Mouse (Mus musculus) B cell, adult 2 months (primary cell): ENCODE data around the gene Frmd5.
"Not testable (repeated sequence)": the region's sequence is repeated elsewhere in the genome, so short reads cannot be mapped to it uniquely, and the experiment has no call there.

Source experiments
- DNase-seq, 2 experiments: peaks; one replicate each; pipeline ENCODE4 v3.0.0; 2022

Gene Frmd5

DNA sequence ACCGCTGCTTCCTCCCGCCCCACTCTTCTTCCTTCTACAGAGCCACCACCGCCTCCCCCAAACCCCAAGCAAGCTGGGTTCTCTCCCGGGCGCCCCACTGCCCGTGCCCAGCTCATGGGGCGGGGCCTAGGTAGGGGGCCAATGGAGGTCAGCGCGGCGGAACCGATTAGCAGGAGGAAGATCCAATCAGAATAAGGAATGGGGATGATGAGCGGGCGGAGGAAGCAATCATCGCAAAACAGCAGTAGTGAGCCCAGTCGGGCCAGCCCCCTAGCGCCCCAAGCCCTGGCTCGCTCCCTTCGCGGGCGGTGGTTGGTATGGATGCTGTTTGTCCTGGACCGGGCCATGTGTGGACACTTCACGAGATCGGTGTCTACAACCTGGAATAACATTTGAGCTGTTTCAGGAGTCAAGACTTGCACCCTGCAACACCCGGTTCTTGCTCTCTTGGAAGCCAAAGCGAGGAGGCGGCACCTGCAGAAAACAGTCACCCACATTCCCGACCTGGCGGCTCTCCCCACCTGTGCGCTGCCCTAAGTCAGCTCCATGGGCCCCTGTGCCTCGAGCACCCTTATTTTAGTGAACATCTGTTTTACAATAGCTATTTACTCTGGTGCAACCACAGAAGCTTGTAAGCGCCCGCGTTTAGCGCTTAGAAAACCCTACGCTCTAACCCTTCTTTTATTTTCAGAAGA lies at the start of gene Frmd5:
Gene Frmd5 (minus strand): TSS at position 129 of the 695 bp plus-strand sequence.
- DNase-seq, result peak; percentile 67 to 69

DNA sequence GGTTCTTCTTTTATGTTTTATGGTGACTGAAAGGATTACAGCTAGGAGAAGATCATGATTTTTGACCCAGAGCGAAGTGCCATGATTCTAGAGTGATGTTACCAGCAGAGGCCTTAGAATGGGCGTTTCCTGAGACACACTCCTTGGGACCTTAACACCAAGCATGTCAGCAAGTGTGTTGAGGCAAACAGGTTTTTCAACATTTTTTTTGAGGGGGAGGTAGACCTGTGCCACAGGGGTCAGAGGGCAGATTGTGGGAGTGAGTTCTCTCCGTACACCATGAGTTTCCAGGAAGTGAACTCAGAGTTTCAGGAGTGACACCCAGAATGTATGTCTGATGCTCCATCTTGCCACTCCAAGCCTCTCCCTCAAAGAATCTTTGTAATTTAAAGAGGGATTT lies 47.1 kb upstream of the Frmd5 start:
- DNase-seq, result no peak

DNA sequence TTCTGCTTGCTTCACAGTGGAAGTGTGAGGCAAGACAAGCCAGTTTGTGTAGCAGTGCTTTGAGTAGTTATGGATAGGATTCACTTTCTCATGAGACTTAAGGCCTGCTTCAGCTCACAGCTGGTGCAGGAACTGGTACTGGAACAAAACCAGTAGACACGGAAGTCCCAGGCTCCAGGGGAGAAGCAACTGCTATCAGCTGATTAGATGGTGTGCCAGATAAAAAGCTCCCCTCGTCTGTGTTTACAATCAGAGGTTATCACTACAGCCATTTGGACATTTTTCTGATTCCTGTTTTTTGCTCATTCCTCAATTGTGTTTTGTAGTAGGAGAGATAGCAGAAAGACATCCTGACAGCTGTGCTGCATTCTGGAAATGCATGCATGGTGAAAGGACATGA lies 45.2 kb upstream of the Frmd5 start:
- no peak for DNase-seq

DNA sequence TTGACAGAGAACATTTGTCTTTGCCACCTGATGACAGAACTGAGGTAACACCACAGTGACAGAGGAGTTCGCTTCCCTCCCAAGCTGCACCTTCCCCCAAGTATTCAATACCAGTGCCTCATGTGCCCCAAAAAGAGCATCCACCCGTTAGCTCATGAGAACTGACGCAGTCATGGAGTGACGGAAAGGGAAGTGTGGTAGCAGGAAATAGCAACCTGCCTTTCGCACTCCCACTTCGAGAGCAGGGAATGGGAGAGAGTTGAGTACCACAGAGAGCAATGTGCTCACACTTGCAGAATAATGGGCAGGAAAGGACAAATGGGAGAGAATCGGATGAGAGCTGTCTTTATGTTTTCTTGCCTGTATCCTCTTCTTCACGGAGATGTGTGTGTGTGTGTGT lies 39.2 kb upstream of the Frmd5 start:
- DNase-seq, result no peak

DNA sequence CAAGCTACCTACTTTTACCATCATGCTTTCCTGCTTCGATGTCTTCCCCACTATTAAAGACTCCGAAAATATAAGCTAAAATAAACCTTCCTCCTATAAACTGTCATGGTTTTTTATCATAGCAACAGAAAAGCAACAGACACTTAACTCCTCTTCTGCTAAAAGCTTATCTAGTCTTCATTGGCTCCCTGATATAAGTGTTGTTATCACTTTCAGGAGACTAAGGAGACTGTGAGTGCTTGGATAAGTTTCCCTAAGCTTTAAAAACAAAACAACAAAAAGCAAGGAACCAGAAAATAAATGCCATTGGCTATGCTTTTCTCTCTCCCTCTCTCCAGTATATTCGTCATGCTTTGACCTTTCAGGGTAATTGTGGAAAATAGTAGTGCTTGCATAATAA lies 35.4 kb upstream of the Frmd5 start:
- no peak for DNase-seq

DNA sequence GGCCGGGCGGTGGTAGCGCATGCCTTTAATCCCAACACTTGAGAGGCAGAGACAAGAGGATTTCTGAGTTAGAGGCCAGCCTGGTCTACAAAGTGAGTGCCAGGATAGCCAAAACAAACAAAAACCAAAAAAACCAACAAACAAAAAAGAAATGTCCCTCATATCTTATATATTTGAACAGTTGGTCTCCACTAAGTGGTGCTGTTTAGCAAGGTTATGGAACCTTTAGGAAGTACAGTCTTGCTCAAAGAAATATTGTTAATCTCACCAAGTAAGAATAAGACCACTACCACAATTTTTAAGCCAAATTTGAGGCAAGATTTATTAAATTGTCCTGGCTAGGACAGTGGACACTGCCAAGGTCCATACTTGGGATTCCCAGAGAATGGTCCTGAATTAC lies 34.6 kb upstream of the Frmd5 start:
- no peak for DNase-seq

DNA sequence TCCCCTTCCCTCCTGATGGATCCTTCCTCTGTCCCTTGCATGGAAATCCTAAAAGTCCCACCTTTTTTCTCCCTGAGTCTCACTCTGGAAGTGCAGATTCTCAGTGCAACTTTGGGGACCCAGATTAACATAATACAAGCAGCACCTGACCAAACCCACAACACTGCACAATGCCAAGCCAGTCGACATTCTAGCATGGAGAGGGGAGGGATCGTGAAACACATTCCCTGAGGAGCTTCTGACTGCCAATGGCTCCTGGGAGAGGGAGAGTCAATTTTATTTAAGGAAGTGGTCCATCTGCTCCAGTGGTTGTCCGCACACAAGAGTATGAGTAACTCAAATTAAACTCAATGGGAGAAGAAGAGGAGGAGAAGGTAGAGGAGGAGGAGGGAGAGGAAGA lies 28.0 kb upstream of the Frmd5 start:
- no peak for DNase-seq

DNA sequence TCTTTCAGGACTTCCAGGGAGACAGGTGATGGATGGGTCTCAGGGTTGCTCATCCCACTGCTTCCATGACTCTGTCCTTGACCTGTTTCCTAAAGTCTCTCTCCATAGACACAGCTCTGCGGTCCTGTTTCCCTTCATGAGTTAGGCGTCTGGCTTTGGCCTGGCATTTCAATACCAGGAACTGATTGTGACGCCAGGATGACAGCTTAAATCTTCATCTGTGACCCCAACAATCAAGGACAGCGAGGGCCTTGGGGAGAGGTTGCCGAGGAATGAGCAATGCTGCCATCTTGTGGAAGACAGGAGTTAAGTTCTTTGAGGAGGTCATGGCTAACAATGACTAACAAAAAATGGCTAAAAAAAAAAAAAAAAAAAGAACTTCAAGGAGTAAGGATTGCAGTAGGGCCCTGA lies 25.6 kb upstream of the Frmd5 start:
- peak; percentile 41 to 44 for DNase-seq

DNA sequence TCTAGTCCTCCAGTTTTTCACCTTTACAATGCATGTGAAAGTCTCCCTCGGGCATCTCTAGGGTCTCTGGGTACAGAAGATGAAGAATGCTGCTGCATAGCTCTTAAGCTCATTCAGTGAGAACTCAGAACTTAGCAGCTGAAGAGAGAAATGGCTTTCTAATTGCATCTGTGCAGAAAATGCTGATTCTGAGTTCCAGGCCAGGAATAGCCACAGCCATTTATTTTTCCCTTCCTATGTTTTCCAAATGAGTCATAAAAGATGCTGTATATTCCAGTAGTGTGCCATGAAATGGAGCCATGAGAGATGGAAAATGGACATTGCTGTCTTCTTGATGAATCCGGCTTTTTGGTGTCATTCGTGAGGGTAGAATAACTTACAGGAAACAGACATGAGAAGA lies 21.5 kb upstream of the Frmd5 start:
- DNase-seq, result no peak

DNA sequence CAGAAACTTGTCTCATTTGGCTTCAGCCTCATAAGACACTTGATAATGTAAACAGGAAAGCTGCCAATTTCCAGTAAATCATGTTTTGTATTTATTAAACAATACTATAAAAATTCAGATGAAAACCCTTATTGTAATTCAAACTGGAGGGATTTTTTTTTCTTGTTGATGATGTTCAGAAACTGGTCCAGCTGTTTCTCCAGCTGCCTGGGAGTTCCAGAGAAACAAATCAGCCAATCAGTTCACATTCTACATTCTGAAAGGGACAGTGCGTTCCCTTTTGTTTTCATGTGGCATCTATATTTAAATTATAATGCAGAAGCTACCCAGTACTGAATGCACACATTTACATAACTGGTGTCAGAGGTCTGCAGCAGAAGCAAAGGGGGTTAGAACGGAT lies 19.3 kb upstream of the Frmd5 start:
- DNase-seq, result no peak

DNA sequence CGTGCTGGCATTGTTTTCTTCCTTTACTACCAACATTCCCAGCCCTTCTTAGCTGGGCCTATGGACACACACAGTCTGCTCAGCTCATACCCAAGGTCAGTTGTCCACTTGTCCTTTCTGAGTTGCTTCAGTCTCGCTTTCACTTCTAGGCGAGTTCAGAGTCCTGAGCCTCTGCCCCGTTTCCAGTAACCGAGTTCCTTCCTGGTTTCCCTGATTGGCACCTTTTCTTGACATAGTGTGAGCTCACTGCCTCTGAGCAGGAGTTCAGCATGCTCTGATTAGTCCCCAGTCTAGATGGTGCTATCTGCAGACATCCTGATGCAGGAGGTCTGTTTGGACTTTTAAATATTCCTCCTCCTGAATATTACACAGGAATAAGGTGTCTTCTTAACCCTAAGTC lies 17.8 kb upstream of the Frmd5 start:
- DNase-seq, result no peak

DNA sequence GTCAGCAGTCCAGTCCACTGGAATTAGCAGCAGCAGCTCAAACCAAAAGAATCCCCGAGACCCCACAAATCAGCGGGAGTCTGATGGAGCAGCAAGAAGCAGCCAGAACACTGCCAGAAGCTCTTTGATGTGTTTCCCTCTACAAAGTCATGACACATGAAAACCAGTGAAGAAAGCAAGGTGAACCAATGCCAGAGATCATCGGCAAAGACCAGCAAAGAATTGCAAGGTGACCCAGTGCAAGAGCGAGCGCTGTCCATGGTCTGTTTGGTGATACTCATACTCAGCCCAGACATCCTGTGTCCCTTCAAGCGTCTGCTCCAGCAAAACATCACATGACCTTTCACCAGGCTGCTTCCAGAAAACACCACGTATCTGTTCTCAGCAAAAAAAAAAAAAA lies 14.9 kb upstream of the Frmd5 start:
- no peak for DNase-seq

DNA sequence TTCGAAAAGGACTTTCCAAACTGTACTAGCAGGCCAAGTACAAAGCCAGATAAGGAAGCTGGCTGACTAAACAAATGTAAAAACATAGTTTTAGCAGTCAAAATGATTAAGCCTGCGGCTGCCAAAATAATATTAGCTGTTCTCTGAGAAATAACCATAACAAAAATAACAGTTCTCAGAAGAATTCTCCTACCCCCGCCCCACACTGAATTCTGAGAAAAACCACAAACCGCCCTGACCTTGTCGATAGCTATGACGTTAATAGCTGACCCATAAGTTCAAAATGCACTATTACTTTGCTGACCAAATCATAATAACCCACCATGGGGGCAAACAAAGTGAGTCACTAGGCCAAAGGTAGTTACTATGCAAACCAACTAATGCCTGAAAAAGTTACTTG lies 4.0 kb upstream of the Frmd5 start:
- DNase-seq, result not testable (repeated sequence)

DNA sequence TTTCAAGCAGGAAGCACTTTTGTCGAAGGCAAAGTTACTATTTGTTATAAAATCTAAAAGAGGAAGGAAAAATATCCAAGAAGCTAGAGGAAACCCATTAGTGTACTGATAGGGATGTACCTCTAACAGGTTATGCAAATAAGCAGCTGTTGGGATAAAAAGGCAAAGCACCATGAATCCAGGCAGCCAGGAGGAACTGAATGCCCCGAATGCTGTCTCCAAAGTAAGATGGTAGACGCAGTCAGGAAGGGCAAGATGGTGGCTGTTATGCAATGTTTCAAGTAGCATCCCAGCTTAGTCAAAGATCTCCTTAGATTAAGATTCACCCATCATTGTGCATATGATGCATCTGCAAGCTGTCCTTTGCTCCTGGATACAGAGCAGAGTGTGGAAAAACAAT lies 2.2 kb upstream of the Frmd5 start:
- no peak for DNase-seq

DNA sequence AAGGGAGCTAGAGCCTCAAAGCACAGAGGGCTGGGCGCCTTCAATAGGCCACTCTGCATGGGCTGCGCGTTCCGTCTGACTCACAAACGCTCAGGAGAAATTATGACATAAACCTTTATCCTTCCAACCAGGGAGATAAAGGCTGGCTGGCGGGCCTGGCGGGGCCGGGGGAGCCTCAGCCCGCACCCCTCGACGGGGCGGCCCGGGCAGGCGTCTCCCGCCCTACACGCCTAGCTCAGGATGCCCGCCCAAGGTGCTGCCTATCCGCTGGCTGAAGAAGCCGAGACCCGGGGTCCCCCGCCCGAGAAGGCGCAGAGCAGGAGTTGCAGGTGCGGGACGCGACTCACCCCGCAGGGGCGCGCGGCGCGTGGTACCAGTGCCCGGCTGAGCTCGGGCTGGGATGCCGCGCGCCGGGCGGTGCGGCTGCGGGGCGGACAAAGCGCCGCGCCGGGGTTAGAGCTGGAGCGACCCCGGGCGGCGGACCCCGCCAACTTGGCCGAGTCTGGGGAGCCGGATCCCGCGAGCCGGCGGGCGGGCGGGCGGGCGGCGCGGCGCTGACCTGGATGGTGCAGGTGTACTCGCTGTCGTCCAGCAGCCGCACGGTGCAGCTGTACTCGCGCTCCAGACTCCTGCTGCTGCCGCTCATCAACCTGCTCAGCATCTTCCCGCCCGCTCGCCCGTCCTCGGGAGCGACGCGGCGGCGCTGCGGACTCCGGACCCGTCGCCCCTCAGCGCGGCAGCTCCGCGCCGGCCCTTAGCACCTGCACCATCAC lies 530 bp downstream of the Frmd5 start:
- DNase-seq, result peak; percentile 16 to 28

DNA sequence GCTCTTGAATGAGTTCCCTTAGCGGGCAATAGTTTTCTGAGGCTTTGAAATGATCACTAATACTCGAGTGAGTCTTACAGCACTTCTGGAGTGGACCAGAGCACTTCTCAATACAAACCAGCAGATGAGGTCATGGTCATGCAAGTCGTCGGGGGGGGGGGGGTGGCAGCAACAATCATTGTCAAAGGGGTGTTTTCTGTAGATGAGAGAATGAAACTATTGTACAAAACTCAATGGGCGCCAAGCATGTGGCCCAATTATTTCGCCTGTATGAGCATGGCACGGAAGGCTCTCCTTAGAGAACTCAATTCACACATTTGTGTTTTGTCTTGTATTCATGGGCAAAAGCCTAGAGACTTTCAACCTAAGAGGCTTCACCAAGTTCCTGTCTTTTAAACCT lies 7.8 kb downstream of the Frmd5 start:
- DNase-seq, result no peak

DNA sequence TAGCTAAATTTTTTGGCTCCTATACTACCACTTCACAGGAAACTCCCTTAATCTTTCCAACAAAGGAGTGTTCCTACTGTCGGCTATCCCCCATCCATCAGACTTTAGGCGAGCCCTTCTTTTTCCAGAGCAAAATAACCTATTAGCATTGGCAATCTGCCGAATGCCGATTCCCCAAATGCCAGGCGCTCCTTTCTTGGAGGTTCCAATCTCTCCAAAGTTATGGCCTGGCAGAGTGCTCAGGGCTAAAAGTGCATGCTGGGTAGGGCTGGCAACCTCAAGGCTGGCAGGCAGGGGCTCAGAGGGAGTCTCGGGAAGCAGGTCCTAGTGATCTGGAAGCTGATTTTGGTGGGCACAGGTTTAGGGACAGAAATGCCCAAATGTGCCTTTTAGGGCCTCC lies 10.9 kb downstream of the Frmd5 start:
- DNase-seq, result no peak

DNA sequence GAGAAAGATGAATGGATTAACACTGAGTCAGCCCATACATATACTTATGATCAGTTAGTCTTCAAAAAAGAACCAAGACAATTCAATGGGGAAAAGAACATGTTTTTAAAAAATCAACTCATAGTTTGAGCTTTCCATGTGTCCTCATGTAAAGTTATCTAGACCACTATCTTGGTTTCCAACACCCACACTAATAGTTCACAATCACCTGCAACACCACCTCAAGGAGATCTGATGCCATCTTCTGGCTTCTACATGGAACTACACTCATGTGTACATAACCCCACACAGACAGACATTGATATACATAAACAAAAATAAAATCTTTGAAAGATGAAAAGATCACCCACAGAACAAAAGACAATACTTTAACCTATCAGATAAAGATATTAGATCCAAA lies 17.1 kb downstream of the Frmd5 start:
- no peak for DNase-seq

DNA sequence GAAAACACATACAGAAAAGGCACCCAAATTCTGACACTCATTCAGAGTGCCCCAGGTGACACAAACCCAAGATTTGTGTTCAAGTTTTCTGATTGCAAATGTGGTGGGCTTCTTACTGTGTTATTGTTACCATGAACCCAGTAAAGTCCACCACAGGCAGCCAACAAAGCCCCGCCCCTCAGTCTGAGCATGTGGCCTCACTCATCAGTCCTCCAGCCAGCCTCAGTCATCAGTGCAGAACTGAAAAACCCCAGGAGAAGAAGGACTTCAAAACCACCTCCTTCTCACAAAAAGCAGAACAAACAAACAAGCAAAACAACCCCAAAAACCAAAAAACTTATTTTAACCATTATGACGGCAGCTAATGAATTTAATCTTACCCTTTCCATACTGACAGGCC lies 18.5 kb downstream of the Frmd5 start:
- peak in 1 of 2 experiments; percentile 22 for DNase-seq

DNA sequence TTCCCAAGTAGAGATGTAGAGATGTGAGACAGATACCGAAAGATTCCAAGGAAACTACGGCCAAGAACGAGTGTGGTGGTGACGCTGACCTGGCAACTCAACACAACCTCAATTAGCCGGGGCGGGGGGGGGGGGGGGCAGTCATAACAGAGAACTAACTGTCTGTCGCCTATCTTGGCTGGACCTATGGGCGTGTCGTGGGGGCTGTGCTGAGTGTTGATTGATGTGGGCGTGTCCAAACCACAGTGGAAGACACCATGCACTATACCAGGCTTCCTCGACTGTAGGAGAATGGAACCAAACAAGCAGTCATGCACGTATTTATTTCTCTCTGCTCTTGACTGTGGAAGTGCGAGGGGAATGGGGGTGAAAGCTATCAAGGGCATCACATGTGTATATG lies 19.1 kb downstream of the Frmd5 start:
- peak; percentile 20 to 31 for DNase-seq

DNA sequence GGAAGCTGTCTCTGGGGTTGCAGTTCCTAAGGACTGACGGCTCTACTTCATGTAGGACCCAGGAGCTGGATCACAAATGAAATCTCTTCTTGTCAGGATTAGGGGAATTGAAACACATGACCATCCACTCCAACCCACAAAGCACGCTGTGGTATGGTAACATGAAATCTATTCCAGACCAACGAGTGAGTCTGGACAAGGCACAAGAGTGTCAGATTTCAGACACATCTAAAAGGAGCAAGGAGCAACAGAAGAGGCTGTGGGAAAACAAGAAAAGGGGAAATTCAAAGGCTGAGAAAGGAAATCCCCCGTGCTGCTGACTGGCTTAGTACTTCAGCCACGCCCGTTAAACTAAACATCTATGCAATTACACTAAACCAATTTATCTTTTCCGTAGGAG lies 19.6 kb downstream of the Frmd5 start:
- no peak for DNase-seq

DNA sequence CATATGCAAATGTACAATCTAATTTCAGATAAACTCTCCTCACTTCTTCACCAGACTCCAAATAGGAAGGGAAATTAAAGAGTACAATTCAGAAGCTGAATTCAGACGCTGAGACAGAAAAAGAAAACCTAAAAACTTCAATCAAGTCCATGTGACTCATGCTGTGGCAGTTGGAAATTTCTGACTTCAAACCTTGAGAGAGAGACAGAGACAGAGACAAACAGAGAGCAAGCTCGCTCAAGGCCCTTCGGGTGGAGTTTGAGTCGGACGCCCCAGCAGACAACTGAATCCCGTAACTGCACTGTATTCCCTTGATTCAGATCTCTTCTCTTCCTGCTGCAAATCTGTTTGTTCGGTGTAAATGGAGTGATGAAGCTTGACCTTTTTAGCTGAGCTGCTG lies 30.7 kb downstream of the Frmd5 start:
- DNase-seq, result no peak

DNA sequence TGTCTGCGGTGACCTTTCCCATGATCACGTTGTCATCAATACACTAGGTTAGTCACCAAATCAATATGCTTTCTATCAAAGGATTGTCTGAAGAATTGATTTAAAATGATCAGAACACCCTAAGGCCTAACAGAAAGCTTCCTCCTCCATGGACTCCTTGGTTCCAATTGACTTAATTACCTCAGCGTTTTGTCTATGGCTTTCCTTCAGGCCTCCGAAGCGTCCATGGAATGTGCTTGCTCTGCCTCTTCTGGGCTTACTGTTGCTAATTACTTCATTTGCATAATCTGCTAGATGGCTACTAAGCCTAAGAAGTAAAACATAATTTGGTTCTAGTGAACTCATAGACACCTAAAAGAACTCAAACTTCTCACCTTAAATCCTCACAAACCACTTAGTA lies 42.0 kb downstream of the Frmd5 start:
- no peak for DNase-seq

DNA sequence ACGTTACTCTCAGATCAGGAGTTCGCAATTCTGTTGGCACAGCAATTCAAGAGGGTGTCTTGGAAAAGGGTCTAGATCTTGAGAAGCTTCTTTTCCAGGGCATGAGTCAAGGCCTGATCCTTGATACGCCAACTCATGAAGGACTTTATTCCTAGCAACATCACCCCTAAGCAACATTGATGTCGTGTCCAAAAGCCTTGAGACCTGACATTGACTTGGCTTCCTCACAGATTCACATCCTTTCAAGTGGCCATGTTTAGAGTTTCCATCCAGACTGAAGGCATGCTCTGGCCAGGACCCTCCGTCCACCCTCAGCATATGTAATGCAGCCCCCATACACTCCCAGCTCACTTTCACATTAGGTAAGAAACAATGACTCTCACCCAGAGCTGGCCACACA lies 45.0 kb downstream of the Frmd5 start:
- DNase-seq, result no peak

DNA sequence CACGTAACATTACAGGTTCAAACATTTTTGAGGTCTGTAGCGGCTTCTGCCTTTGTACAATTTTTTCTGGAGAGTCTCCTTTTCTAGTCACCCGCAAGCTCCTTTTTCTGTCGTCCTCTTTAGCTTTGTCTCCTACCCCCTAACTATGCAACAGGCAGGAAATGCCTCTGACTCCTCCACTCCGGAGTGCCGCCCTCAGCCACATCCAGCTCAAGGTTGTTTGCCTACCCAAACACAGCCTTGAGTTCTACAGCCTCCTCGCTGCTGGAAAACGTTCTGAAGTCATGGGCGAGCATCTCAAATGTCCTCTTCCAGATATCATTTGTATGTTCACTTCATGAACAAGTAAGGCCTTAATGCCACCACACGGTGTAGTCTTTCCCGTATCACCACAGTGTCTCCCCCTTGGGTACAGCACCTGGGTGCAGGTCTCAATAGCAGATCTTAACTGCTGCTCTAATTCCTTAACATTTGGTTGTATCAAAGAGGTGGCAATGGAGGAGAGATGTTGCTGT lies 45.5 kb downstream of the Frmd5 start:
- no peak for DNase-seq
